Mouse (Mus musculus) spleen, adult 18-20 months (tissue): Measurements from ENCODE around the gene D5Ertd579e.
A peak's percentile ranks its signal among the peaks of the same experiment; 100 is the strongest.

ENCODE experiments used
- DNase-seq, 2 experiments: peaks; one replicate each; pipeline ENCODE4 v3.0.0; 2022; ENCODE audit warnings: mixed read lengths in 2 of 2

D5Ertd579e gene

DNA sequence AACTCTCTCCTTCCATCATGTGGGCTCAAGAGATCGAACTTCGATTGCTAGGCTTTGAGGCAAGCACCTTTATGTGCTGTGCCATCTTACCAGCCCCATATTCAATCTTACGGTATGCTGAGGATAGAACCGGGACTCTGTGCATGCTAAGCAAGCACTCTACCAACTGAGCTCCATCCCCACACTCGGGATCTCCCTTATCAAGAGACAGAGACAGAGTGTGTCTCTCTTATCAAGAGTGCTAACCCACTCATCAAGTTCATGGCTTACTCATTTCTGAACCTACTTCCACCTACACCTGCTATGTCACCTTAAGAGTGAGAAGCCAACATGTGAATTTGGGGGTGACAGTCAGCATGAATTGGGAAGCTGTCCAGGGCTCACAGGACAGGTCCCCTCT, 24.4 kb upstream of the D5Ertd579e start:
- no peak for DNase-seq

DNA sequence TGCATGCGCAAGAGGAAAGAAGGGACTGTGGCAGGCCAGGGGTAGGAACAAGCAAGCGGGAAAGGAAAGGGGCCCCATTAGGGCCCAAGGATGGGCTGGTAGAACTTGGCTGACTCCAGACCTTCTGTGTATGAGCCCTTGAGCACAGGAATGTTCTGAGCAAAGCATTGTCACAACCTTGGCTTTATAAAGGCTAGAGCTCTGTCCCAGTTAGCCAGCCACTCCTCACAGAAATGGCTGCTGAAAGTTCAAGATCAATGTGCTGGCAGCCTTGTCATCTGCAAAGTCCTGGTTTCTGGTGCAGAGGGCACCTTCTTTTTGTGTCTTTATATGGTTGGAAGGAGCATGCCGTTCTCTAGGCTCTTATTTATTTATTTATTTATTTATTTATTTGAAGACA, 23.8 kb upstream of the D5Ertd579e start:
- no peak for DNase-seq

DNA sequence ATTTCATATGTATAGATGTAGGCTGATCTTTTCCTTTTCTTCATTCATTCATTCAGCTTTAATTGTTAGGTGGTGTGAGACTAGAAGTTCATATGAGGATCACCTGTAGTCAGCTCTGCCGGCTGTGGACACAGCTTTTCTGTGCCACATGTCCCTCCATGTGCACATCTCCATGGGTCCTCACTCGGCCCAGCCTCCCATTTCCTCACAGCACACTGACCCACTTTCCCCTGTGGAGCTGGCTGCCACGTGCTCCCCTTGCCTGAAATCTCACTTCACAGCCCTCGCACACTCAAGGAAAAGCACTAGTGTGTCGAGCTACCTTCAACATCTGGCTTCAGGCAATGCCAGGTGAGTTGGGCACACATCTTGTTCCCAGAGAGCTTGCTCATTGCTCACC, 23.3 kb upstream of the D5Ertd579e start:
- DNase-seq = no peak

DNA sequence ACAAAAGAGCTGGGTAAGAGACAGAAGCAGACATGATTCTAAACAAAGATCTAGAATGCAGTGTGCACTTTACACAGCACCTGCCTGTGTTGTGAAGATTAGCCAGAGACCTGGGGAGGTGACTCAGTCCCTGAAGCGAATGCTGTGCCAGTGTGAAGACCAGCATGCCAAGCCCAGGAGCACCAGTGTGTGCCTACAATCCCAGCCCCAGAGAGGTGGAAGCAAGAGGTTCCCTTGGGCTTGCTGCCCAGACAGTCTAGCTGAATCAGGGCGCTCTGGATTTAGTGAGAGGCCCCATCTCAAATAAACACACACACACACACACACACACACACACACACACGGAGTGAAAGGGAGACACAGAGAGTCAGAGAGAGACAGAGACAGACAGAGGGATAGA, 22.1 kb upstream of the D5Ertd579e start:
- no peak for DNase-seq

DNA sequence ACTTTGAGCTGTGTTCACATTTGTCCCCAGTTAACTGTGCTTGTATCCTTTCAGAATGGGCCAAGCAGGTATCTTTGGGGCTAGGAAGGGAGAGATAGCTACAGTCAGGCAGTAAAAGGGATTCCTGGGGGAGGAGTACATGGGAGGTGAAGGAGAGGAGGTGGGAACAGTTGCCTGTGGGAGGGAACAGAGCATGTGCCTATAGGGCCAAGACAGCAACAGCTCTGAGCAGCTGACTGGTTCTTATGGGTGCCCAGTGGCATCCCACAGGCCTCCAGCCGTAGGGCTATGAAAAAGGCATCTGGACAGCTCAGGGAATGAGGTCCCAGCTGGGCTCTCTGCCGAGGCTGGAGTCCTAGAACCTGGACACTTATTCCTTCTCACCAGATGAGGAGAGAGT, 21.0 kb upstream of the D5Ertd579e start:
- no peak for DNase-seq

DNA sequence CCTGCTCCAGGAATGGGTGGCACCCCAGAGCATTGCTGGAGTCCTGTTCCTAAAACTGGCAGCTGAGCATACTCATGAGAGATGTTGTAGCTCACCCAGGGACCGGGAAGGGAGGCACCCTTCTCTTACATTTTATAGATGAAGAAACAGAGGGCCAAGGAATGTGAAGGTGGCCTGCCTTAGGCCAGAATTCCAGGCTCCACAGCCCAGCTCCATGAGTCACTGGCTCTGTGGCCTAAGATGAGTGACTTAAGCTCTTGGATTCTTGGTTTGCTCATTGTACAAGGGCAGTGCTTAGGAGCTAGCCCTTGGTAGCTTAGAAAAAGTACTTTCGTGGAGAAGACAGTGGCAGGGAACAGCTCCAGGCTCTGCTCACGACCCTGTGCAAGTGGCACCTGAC, 19.0 kb upstream of the D5Ertd579e start:
- no peak for DNase-seq

DNA sequence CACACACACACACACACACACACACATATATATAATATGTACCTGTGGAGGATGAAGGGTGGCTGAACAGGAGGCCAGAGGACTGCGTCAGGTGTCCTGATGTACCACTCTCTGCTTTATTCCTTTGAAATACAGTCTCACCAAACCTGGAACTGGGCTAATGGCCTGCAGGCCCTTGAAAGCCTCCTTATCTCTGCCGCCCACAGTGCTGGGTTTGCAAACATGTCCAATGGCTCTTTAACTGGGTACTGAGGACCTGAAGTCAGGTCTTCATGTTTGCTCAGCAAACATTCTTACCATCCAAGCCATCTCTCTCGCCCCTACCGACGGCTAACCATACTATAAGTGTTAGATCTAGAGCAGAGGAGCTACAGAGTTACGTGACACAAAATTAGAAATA, 17.9 kb upstream of the D5Ertd579e start:
- no peak for DNase-seq

DNA sequence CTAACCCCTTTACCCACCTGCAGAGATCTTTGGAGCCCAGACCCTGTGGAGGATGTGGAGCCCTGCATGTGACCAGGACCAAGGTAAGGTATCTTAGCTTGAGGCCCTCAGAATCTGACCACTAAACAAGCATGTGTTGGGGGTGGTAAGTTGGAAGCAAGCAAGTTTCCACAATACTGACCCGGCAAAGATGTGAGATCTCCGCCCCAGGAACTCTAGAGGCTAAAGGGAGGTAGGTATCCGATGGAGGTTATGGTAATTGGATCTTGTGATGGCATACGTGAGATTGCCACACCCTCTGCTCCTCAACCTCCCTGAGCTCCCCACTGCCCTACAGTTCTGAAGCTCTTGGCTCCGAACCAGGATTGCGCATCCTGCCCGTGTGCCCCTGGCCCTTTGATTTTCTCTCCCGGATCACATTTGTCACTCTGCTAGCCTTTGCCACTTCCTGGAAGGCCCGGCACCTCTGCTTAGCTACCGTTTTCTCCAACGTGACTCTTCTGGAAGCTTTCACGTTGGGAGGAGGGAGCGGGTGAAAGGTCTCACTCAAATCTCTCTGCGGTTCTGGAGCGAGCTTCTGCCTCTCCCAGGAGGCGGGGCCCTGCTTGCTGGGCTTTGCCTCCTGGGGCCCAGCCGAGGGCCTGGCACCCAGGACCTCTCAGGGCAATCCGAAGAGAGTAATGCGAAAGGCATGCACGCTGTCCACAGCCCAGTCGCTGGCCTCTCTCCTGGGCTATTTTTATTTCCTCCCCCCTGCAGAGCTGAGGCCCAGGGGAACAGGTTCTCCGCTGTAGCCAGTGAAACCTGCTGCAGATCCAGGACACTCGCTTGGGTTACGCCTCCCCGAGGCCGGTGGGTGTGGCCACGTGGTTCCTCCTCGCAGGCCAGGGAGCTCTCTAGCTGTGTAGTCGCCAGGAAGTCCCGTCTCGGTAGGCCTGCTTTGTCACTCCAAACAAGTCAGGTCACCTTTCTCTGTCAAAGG, 17.0 kb upstream of the D5Ertd579e start:
- DNase-seq = peak; percentile 83 to 89

DNA sequence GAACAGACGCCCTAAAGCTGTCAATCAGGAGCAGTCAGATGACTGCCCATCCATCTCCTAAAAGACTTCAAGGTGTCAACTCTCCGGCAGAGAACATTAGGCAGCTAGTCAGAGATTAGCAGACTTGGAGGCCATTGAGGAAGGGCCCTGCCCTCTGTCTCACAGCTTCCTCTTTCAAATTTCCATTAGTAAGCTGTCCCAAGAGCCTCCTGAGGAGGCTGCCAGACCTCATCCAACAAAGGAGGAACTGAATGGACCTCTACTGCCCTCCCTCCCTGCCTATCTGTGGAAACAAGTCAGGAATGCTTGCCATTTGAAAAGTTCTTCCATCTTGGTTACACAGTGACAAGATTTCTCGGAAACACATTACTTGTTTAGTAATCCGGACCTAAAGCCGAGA, 16.0 kb upstream of the D5Ertd579e start:
- DNase-seq = no peak

DNA sequence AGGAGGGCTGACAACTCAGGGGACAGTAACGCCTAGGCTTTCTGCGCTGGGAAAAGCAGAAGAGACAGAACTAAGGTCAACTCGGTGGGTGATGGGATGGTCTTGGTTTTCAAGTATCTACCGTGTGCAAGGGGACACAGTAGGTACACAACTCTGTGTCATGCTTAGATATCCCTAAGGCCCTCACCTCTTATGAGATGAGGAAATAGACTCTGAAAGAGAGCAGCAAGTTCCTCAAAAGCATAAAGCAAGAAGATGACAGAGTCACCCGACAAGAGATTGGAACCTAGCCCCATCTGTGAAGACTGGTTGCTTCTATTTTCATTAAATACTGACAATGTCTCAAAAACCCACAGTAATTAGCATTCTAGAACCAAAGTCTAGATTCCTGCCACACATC, 10.0 kb upstream of the D5Ertd579e start:
- no peak for DNase-seq

DNA sequence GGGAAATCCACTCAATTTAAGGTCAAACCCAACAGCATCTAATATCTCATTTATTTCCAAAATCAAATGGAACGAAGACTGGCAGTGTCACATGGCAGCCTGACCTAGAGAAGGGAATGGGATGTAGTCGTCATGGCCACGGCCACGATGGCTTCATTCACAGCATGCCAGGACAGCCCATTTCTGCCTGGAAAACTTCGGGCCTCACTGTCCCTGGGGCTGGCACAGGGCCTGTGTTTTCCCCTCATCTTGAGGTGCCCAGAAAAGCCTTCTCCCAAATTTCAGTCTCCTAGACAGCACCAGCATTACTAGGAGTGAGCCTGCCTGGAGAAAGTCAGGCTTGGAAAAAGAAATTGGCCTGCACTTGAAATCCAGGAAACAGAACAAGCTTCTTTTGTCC, 9.6 kb upstream of the D5Ertd579e start:
- no peak for DNase-seq

DNA sequence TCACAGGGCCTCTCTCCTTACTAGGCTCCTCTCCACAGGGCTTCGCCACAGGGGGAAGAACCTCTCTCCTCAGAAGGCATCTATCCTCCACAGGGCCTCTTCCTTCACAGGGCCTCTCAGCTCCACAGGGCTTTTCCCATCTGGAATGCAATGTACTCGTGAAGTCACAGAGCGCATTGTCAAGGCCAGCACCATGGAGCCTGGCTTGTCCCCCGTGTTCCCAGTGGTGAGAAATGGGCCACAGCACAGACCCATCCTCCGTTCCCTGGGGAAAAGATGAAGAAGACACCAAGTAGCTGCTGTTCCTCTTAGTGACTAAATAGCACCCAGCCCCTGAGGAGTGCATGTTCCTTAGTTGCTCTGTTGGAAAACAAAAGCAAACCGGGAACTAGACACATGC, 8.9 kb upstream of the D5Ertd579e start:
- no peak for DNase-seq

DNA sequence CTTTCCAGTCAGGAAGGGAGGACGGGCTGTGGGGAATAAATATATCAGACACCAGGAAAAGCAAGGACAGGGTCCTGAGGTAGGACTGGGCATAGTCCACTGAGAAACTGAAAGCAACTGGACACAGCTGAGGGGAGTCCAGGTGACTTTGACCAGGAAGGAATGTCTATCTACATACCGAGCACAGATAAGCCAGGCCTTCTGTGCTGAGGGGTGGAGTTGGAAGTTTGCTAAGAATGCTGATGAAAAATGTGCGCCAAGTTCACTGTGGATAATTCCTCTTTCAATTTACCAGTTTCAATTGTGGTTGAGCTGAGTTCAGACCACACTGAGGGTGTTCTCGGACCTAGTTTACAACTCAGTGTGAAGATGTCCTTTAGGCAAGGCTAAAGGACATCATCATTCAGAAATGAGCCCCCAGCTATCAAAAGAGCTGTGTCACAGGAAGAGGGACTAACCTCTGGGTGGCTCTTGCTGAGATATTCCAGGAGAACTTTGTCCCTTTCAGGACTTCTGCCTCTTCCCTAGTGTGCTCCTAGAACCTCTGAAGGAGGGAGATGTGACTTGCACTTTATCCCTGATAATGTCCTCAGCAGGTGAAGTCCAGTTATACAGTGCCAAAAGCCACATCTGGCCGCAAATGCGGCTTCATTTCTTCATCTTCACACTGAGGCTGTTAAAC, 5.3 kb upstream of the D5Ertd579e start:
- no peak for DNase-seq

DNA sequence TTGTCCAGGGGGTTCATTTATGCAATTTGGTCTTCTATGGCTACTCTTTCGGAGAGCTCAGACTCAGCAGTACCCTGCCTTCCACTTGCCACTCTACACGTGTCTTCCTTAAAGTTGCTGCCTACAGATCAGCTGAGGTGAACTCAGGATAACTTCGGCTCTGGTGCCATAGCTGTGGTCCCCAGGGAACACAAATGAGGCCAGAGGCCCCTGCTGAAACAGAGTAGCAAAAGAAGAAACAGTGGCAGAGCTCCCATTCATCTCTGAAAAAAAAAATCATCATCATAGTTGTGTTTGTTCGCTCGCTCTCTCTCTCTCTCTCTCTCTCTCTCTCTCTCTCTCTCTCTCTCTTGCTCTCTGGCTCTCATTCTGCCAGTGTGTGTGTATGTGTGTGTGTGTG, 2.9 kb upstream of the D5Ertd579e start:
- DNase-seq = no peak

DNA sequence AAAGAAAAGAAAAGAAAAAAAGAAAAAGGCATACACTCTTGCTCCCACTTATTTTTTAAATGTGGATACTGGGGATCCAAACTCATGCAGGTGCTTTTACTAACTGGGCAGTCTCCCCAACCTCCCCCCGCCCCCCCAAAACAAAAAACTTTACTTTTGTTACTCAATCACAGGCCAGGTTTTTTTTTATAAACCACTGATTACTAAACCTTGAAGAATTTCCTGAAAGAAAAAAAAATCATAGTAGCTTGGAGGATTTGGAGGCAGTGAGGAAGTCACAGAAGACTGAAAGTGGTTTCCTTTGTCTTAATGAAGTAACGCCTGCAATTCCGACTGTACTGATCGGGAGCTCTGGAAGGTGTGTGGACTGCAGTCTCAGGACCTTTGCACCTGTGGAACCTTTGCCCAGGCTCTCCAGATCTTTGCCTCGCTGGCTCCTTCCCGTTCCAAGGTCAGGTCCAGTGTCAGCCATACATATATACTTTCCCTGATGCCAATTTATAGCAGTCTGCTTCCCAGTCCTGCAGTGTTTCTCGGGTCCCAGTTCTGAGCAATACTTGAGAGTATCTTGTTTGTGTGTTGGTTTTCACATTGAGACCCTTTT, 2.3 kb upstream of the D5Ertd579e start:
- DNase-seq = no peak

DNA sequence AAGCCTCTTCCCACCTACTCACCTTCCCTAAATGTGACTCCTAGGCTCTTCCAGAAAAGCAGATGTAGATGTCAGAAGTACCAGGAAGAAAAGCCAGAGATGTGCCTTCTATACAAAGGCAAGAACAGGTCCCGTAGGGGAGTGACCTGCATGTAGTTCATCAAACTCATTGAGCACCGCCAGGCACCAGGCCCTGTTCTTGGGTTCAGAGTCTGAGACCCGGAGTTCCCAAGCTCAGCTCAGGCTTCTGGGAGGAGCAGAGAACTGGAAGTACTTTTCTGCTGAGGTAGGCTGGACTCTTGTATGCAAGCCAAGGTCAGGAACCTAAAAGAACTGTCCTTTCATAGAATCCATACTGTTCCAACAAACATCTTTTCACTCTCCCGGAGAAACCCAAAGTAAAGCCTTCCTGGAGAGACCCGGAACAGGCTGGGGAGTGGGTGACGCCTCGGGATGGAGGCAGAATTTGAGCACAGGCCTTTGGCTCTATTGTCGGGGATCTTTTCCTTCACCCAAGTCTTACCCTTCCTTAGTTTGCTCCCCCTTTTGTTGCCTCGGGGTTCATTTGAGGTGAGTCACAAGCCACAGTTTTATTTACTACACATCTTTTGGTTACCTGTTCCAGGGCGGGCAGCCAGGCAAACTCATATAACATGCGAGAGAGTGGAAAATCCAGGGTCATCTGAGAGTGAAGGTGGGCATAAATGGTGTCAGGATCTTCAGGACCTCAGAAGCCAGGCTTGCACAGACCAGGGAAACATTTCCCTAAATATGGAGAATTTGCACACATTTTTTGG, 878 bp upstream of the D5Ertd579e start:
- DNase-seq = no peak

DNA sequence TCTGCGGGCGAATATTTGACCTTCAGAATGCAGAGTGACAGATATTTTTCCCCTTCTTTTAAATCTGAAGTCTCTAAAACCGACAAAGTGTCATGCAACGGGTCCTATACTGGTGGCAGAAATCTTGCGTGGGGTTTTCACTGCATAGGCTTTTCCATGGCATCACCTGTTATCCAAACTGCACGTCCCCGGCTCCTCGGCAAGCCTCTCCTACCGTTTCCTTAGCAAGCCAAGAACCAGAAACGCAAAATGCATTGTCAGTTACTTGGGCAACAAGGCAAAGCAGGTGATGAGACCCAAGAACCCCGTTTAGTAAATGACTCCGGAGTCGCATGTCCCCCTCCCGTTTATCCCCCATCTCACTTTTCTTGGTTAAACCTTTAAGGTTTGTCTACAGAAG, 819 bp downstream of the D5Ertd579e start:
- no peak for DNase-seq

DNA sequence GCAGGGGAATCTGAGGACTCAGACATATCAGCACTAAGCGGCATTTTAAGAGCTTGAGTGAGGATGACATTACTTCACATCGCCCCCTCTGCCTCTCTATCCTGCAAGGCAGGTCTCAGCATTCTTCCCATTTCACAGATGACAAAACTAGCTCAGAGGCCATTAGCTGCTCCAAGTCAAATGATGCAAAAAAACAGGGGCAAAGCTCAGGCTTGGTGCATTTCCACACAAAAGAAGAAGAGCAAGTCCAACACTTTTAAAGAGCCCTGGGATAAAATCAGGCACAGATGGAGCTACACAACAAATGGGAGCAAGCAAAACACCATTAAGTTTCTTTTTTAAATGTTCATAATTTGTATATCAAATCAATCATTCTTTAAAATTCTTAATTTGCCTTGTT, 2.2 kb downstream of the D5Ertd579e start:
- DNase-seq = no peak

DNA sequence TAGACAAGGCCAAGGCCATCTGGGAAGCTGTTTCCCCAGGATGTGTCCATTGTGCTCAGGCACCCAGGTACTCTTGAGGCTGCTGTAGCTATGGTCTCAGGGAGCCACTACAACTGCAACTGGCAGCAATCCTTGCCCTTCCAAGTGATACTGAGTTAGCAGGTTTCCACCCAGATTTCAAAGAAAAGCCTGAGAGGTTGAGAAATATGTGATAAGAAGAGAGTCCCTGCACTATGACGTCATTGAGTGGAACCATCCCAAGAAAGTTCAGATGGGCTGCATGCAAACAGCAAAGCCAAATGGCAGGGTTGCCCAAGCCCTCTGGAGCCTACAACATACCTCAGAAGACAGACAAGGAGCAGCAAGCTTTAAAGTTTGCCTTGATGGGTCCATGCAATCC, 4.4 kb downstream of the D5Ertd579e start:
- no peak for DNase-seq

DNA sequence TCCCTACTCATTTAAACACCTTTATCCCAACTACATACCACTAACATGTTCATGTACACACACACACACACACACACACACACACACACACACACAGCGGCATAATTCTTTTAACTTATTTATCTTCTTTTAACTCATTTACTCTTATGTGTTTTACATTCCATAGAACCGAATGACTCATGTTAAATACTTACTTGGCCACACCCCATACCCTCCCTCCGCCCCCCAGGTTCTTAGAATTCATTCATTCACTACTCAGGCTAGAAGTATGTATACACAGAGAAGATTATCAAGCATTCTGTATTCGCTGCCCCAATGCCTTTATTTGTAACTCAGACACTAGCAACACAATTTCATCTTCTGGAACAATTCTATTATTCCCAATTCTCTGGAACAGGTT, 10.7 kb downstream of the D5Ertd579e start:
- no peak for DNase-seq

DNA sequence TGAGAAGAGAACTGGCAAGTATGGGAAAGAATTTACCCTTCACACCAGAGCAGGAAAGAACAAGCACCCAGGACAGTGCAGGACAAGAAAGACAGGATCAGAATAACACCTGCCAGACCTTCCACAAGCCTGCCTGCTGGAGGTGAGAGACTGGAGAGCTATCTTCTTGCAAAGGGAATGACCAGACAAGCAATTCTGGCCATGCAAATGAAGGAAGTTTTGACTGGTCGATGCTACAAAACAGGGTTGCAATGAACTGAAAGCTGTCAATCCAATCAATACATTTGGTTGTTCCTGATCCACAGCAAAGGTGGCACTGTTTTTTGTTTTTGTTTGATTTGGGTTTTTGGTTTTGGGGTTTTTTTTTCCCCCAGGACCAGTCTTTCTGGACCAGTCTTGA, 12.2 kb downstream of the D5Ertd579e start:
- DNase-seq = no peak

DNA sequence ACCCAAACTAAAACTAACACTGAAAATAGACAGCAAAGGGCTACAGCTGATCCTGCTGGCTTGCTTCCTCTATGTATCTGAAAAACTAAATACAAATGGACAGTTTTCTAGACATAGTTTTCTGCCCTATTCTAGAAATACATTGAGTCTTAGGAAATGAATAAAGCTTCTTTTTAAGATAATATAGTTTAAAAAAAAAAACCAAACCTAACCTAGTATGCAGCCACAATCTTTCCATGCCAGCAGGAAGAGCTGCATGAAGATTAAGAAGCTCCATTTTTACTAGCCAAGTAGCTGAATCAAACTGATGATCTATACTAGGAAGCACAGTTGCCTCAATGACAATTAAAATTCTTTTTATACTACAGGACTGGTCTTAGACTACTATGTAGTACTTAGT, 14.6 kb downstream of the D5Ertd579e start:
- DNase-seq = no peak
